Mouse (Mus musculus): ENCODE results near the gene Foxp4. TPM values are rescaled to one million over a fixed set of nuclear protein-coding genes. Genes with fewer than 3 reads are reported as not detected.
A peak's percentile ranks its signal among the peaks of the same experiment; 100 is the strongest.

The Foxp4 gene
- polyA plus RNA-seq, 1 experiment from 2014 or later: 12.5 TPM

- no peak overlapping the region for H3K27ac ChIP-seq (ENCODE audit: low read length)
- 30% methylated on average over 6 of the region's 6 CpGs for WGBS
- no peaks in the 10 kb centered on the region for H3K27me3 ChIP-seq (replicated peaks; ENCODE audit: control insufficient read depth, insufficient read depth, low read length)
- H3K4me2 ChIP-seq (ENCODE audit: low read depth, low read length): no peak overlapping the region
- no peak overlapping the region for H3K9ac ChIP-seq (ENCODE audit: low read depth, low read length)
- no peaks in the 10 kb centered on the region for H3K36me3 ChIP-seq (ENCODE audit: control insufficient read depth, insufficient read depth, low read length)
- no peak overlapping the region for H3K4me3 ChIP-seq (ENCODE audit: low read length)
- peaks cover 19% of the 10 kb centered on the region for H3K4me1 ChIP-seq (ENCODE audit: control insufficient read depth, insufficient read depth, low read length)
- H3K9me3 ChIP-seq (ENCODE audit: control insufficient read depth, low read length): no peaks in the 10 kb centered on the region
- ATAC-seq: no peak
Measured at GRCm38 (mm10) chr17:47837808-47838207, 86.6 kb downstream of the Foxp4 start.

GRCm38 (mm10) chr17:47834482-47834767 lies 90.0 kb downstream of the Foxp4 start, which contains the start of gene Mdfi:
Mdfi (minus strand) TSS chr17:47834691.
- no peaks in the 10 kb centered on the region for H3K9me3 ChIP-seq (ENCODE audit: control insufficient read depth, low read length)
- peak within 1 kb of the TSS; percentile 76 for H3K4me3 ChIP-seq (ENCODE audit: low read length)
- H3K27ac ChIP-seq (ENCODE audit: low read length): peak within 1 kb of the TSS; percentile 61
- peak within 1 kb of the TSS; percentile 89 for H3K4me2 ChIP-seq (ENCODE audit: low read depth, low read length)
- H3K36me3 ChIP-seq (ENCODE audit: control insufficient read depth, insufficient read depth, low read length): no peaks in the 10 kb centered on the region
- peak; percentile 38 for ATAC-seq
- H3K4me1 ChIP-seq (ENCODE audit: control insufficient read depth, insufficient read depth, low read length): peaks cover 33% of the 10 kb centered on the region
- H3K27me3 ChIP-seq (replicated peaks; ENCODE audit: control insufficient read depth, insufficient read depth, low read length): no peaks in the 10 kb centered on the region
- whole genome bisulfite sequencing: 6% methylated on average over 17 of the region's 18 CpGs
- peak within 1 kb of the TSS; percentile 82 for H3K9ac ChIP-seq (ENCODE audit: low read depth, low read length)

GRCm38 (mm10) chr17:47833628-47834481 lies 90.6 kb downstream of the Foxp4 start:
- no peaks in the 10 kb centered on the region for H3K36me3 ChIP-seq (ENCODE audit: control insufficient read depth, insufficient read depth, low read length)

DNA sequence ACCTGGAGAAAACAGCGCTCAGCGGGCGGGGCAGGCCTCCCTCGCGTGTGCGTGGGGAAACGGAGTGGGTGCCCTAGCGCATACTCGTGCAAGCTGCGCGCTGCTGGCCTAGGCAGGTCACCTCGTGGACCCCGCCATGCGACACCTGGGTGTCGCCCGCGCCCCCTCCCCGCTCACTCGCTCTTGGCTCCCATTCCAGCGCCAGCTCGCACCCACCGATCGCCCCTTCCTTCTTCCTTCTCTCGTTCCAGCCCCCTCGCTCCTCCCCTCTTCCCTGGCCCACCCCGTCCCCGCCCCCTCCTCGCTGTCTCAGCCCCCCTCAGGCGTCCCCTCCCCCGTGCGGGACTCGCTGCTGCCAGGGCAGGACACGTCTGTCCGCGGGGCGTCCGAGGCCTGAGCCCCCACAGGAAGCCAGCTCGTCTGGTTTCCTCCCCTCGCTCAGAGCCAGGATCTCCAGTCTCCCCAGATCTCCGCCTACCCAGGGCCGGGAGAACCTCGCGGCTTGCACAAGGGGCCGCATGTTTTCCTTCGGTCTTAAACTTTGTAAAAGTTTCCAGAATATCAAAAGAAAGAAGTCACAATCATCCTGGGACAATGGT lies 91.3 kb downstream of the Foxp4 start:
- Histone ChIP-seq H3K4me3 (ENCODE audit: low read length) (peak overlapping the region; percentile 76), H3K27me3 (replicated peaks; ENCODE audit: control insufficient read depth, insufficient read depth, low read length) (no peaks in the 10 kb centered on the region), H3K9me3 (ENCODE audit: control insufficient read depth, low read length) (no peaks in the 10 kb centered on the region), H3K36me3 (ENCODE audit: control insufficient read depth, insufficient read depth, low read length) (no peaks in the 10 kb centered on the region), H3K4me2 (ENCODE audit: low read depth, low read length) (peak overlapping the region; percentile 89), H3K4me1 (ENCODE audit: control insufficient read depth, insufficient read depth, low read length) (peaks cover 33% of the 10 kb centered on the region), H3K27ac (ENCODE audit: low read length) (peak overlapping the region; percentile 86), H3K9ac (ENCODE audit: low read depth, low read length) (peak overlapping the region; percentile 82)
- WGBS: under 1% methylated on average over 43 of the region's 45 CpGs
- peak; percentile 74 for ATAC-seq

More at GRCm38 (mm10) chr17:47833628-47834481, 90.6 kb downstream of the Foxp4 start:
- H3K4me3 ChIP-seq (ENCODE audit: low read length): peak overlapping the region; percentile 76
- WGBS: 3% methylated on average over 45 of the region's 45 CpGs
- no peaks in the 10 kb centered on the region for H3K27me3 ChIP-seq (replicated peaks; ENCODE audit: control insufficient read depth, insufficient read depth, low read length)
- peaks cover 33% of the 10 kb centered on the region for H3K4me1 ChIP-seq (ENCODE audit: control insufficient read depth, insufficient read depth, low read length)
- H3K9me3 ChIP-seq (ENCODE audit: control insufficient read depth, low read length): no peaks in the 10 kb centered on the region
- H3K27ac ChIP-seq (ENCODE audit: low read length): peak overlapping the region; percentile 61
- H3K9ac ChIP-seq (ENCODE audit: low read depth, low read length): peak overlapping the region; percentile 82
- H3K4me2 ChIP-seq (ENCODE audit: low read depth, low read length): peak overlapping the region; percentile 89
- no peak for ATAC-seq

GRCm38 (mm10) chr17:47832501-47833028 lies 91.9 kb downstream of the Foxp4 start:
- Histone ChIP-seq H3K4me1 (ENCODE audit: control insufficient read depth, insufficient read depth, low read length) (peaks cover 32% of the 10 kb centered on the region), H3K27me3 (replicated peaks; ENCODE audit: control insufficient read depth, insufficient read depth, low read length) (no peaks in the 10 kb centered on the region), H3K4me3 (ENCODE audit: low read length) (peak overlapping the region; percentile 76), H3K9ac (ENCODE audit: low read depth, low read length) (peak overlapping the region; percentile 82), H3K4me2 (ENCODE audit: low read depth, low read length) (peak overlapping the region; percentile 89), H3K36me3 (ENCODE audit: control insufficient read depth, insufficient read depth, low read length) (no peaks in the 10 kb centered on the region), H3K9me3 (ENCODE audit: control insufficient read depth, low read length) (no peaks in the 10 kb centered on the region), H3K27ac (ENCODE audit: low read length) (peak overlapping the region; percentile 86)
- 3% methylated on average over 17 of the region's 17 CpGs for WGBS
- peak; percentile 63 for ATAC-seq

DNA sequence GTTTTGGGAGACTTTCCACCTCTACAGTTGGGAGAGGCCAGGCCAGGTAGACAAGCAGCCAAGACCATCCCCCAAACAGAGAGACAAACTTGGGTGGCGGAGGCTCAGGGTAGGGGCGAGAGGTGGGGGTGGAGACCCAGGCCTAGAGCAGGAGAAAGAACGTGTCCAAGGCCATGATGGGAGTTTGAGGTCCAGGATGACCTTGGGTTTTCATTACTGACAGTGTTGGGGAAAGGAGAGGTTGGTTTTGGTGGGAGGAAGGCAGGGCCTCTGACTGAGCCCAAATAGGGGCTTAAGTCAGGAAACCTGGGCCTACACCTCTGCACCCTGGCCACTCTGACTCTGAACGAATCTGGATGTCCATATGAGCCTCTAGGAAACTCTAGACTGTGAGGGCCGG lies 92.7 kb downstream of the Foxp4 start:
- peak overlapping the region; percentile 86 for H3K27ac ChIP-seq (ENCODE audit: low read length)
- H3K9me3 ChIP-seq (ENCODE audit: control insufficient read depth, low read length): no peaks in the 10 kb centered on the region; the same call in 1 of the 2 replicates
- peak overlapping the region; percentile 76 for H3K4me3 ChIP-seq (ENCODE audit: low read length)
- H3K4me1 ChIP-seq (ENCODE audit: control insufficient read depth, insufficient read depth, low read length): peaks cover 30% of the 10 kb centered on the region
- H3K36me3 ChIP-seq (ENCODE audit: control insufficient read depth, insufficient read depth, low read length): peaks cover 4% of the 10 kb centered on the region; the same call in 1 of the 2 replicates
- peak overlapping the region; percentile 89 for H3K4me2 ChIP-seq (ENCODE audit: low read depth, low read length)
- H3K27me3 ChIP-seq (replicated peaks; ENCODE audit: control insufficient read depth, insufficient read depth, low read length): no peaks in the 10 kb centered on the region
- 40% methylated on average over 5 of the region's 5 CpGs for WGBS
- H3K9ac ChIP-seq (ENCODE audit: low read depth, low read length): peak overlapping the region; percentile 82
- ATAC-seq: 0 out of 2 replicates have a peak, but pooled peaks have one; percentile 1

DNA sequence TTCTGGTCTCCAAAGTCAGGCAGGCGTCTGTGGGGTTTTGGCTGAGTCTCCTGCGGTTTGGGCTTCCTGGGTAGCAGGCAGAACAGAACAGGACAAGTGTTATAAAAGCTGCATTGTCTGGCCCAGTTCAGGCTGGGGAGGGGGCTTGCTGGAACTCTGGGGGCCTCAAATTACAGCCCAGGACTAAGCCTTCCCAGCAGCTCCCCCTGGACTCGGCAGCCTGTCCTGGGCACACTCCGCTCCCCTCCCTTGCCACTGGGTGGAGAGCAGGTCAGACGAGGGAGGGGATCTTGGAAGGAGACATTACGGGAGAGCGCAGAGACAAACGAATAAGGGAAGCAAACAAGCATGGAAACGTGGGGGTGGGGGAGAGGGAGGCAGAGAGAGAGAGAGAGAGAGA lies 93.3 kb downstream of the Foxp4 start:
- Histone ChIP-seq H3K27ac (ENCODE audit: low read length) (no peak overlapping the region; the same call in 1 of the 2 replicates), H3K9me3 (ENCODE audit: control insufficient read depth, low read length) (no peaks in the 10 kb centered on the region; the same call in 1 of the 2 replicates), H3K9ac (ENCODE audit: low read depth, low read length) (peak overlapping the region; percentile 82), H3K4me3 (ENCODE audit: low read length) (peak overlapping the region; percentile 76), H3K4me1 (ENCODE audit: control insufficient read depth, insufficient read depth, low read length) (peaks cover 30% of the 10 kb centered on the region), H3K36me3 (ENCODE audit: control insufficient read depth, insufficient read depth, low read length) (peaks cover 4% of the 10 kb centered on the region; the same call in 1 of the 2 replicates), H3K4me2 (ENCODE audit: low read depth, low read length) (peak overlapping the region; percentile 89), H3K27me3 (replicated peaks; ENCODE audit: control insufficient read depth, insufficient read depth, low read length) (no peaks in the 10 kb centered on the region)
- WGBS: 32% methylated on average over 9 of the region's 9 CpGs
- no peak for ATAC-seq

DNA sequence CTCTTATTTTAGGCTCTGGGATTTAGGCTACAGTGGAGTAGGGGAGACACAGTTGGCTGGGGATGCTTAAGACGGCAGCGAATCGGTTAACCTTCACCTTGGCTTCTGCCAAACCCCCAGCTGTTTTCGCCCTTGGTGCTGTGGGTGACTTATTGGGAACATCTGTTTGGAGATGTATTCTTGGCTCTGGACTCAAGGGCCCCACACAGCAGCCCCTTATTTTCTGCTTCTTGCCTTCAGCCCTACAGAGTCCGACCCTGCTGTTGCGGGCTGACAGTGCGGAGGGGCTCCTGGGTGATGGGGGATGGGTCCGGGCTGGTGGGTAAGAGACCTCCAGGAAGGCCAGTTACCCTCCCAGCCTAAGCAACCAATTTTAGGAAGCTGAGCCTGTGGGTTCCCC lies 103.1 kb downstream of the Foxp4 start:
- H3K4me2 ChIP-seq (ENCODE audit: low read depth, low read length): no peak overlapping the region
- no peaks in the 10 kb centered on the region for H3K27me3 ChIP-seq (replicated peaks; ENCODE audit: control insufficient read depth, insufficient read depth, low read length)
- H3K27ac ChIP-seq (ENCODE audit: low read length): peak overlapping the region; percentile 33; the same call in 1 of the 2 replicates
- ATAC-seq: peak; percentile 73
- H3K9ac ChIP-seq (ENCODE audit: low read depth, low read length): no peak overlapping the region
- H3K4me1 ChIP-seq (ENCODE audit: control insufficient read depth, insufficient read depth, low read length): peaks cover 9% of the 10 kb centered on the region; the same call in 1 of the 2 replicates
- 69% methylated on average over 8 of the region's 8 CpGs for WGBS
- no peaks in the 10 kb centered on the region for H3K9me3 ChIP-seq (ENCODE audit: control insufficient read depth, low read length)
- peaks cover 2% of the 10 kb centered on the region; the same call in 1 of the 2 replicates for H3K36me3 ChIP-seq (ENCODE audit: control insufficient read depth, insufficient read depth, low read length)
- no peak overlapping the region for H3K4me3 ChIP-seq (ENCODE audit: low read length)

GRCm38 (mm10) chr17:47818038-47818725 lies 106.3 kb downstream of the Foxp4 start:
- Histone ChIP-seq H3K9ac (ENCODE audit: low read depth, low read length) (no peak overlapping the region), H3K4me2 (ENCODE audit: low read depth, low read length) (no peak overlapping the region), H3K36me3 (ENCODE audit: control insufficient read depth, insufficient read depth, low read length) (peaks cover 2% of the 10 kb centered on the region; the same call in 1 of the 2 replicates), H3K9me3 (ENCODE audit: control insufficient read depth, low read length) (no peaks in the 10 kb centered on the region), H3K4me1 (ENCODE audit: control insufficient read depth, insufficient read depth, low read length) (peaks cover 35% of the 10 kb centered on the region), H3K27me3 (replicated peaks; ENCODE audit: control insufficient read depth, insufficient read depth, low read length) (no peaks in the 10 kb centered on the region), H3K27ac (ENCODE audit: low read length) (no peak overlapping the region), H3K4me3 (ENCODE audit: low read length) (no peak overlapping the region)
- no peak for ATAC-seq
- 86% methylated on average over 13 of the region's 13 CpGs for WGBS

Measured in intestine, embryonic 16.5 days (tissue).